Comparison of ENCODE assay signal across 8 mouse cellular contexts in the genomic region with DNA sequence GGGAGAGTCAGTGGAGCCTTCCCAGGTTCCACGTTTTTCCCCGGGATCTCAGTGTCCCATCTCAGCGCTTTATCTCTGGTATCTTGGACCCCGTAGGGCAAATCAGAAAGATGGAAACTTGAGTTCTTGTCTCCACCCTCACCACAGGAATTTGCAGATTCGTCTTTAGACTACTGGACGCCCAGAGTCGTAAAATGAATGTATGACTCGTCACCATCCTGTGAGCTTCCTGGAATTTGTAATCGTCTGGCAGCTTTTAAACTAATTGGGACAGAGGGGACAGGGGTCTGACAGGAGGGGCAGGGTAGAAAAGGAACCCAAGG. TPM values are rescaled to one million over a fixed set of nuclear protein-coding genes. Genes with fewer than 3 reads are reported as not detected.
DNase-seq lines count a peak whose midpoint lies in the region; ATAC-seq and TF ChIP-seq lines count a peak whose summit lies in the region.

No protein-coding gene starts in this region.

- intact Hi-C loops in heart, adult 2 months (cut with DNase I) = no loop called here

- peak overlapping the region; percentile 84 for H3K4me3 ChIP-seq in heart, embryonic 11.5 days (ENCODE audit: low read depth, low read length)
- no peak overlapping the region for H3K4me3 ChIP-seq in heart, adult 2 months
- peak overlapping the region; percentile 91 for H3K4me3 ChIP-seq in G1E (ENCODE audit: low read depth, low read length)
- H3K4me3 ChIP-seq in forebrain, embryonic 16.5 days (replicated peaks; ENCODE audit: low read length) = peak overlapping the region; percentile 95
- H3K4me3 ChIP-seq in midbrain, embryonic 10.5 days = peak overlapping the region; percentile 98

- peaks cover 25% of the 10 kb centered on the region for H3K4me1 ChIP-seq in heart, embryonic 11.5 days (ENCODE audit: control insufficient read depth, insufficient read depth, low read length)
- peaks cover 7% of the 10 kb centered on the region for H3K4me1 ChIP-seq in heart, adult 2 months (ENCODE audit: control insufficient read depth, insufficient read depth, low read length)
- H3K4me1 ChIP-seq in G1E (ENCODE audit: insufficient read depth, low read depth, low read length) = peaks cover 65% of the 10 kb centered on the region
- peaks cover 31% of the 10 kb centered on the region for H3K4me1 ChIP-seq in forebrain, embryonic 16.5 days (replicated peaks; ENCODE audit: control insufficient read depth, insufficient read depth, low read length)
- H3K4me1 ChIP-seq in midbrain, embryonic 10.5 days = peaks cover 51% of the 10 kb centered on the region

- H3K27me3 ChIP-seq in heart, embryonic 11.5 days (ENCODE audit: control insufficient read depth, insufficient read depth, low read length) = no peaks in the 10 kb centered on the region
- H3K27me3 ChIP-seq in heart, adult 2 months (ENCODE audit: control insufficient read depth, insufficient read depth, low read length) = no peaks in the 10 kb centered on the region
- no peaks in the 10 kb centered on the region for H3K27me3 ChIP-seq in G1E (ENCODE audit: insufficient read depth, low read length)
- 0 out of 2 replicates have a peak, but pooled peaks cover 2% of the 10 kb centered on the region for H3K27me3 ChIP-seq in forebrain, embryonic 16.5 days (replicated peaks; ENCODE audit: control insufficient read depth, insufficient read depth, low read length)
- no peaks in the 10 kb centered on the region for H3K27me3 ChIP-seq in midbrain, embryonic 10.5 days (ENCODE audit: low read depth, poor library complexity, severe bottlenecking)

- peak overlapping the region; percentile 70; the same call in 1 of the 2 replicates for H3K27ac ChIP-seq in heart, embryonic 11.5 days (ENCODE audit: low read depth, low read length)
- H3K27ac ChIP-seq in heart, adult 2 months = no peak overlapping the region
- H3K27ac ChIP-seq in forebrain, embryonic 16.5 days (ENCODE audit: low read length) = no peak overlapping the region
- peak overlapping the region; percentile 99 for H3K27ac ChIP-seq in midbrain, embryonic 10.5 days (replicated peaks)

- peaks cover 7% of the 10 kb centered on the region for H3K36me3 ChIP-seq in heart, embryonic 11.5 days (ENCODE audit: control insufficient read depth, insufficient read depth, low read length)
- H3K36me3 ChIP-seq in heart, adult 2 months (ENCODE audit: control insufficient read depth, insufficient read depth, low read length) = no peaks in the 10 kb centered on the region
- peaks cover 58% of the 10 kb centered on the region for H3K36me3 ChIP-seq in G1E (replicated peaks)
- no peaks in the 10 kb centered on the region for H3K36me3 ChIP-seq in forebrain, embryonic 16.5 days (ENCODE audit: control insufficient read depth, insufficient read depth)
- H3K36me3 ChIP-seq in midbrain, embryonic 10.5 days = peaks cover 36% of the 10 kb centered on the region

- under 1% methylated on average over 9 of the region's 9 CpGs for WGBS in heart, embryonic 11.5 days (ENCODE audit: insufficient replicate concordance)
- under 1% methylated on average over 9 of the region's 9 CpGs for WGBS in heart, adult 2 months
- 0% methylated on average over 9 of the region's 9 CpGs for WGBS in forebrain, embryonic 16.5 days
- WGBS in midbrain, embryonic 10.5 days = 0% methylated on average over 9 of the region's 9 CpGs

- H3K4me2 ChIP-seq in heart, embryonic 11.5 days = peak overlapping the region; percentile 67
- peak overlapping the region; percentile 84 for H3K4me2 ChIP-seq in forebrain, embryonic 16.5 days (ENCODE audit: low read length)

- no peak for DNase-seq in heart, adult 2 months
- DNase-seq in G1E (ENCODE audit: low spot score) = peak; percentile 53
- DNase-seq in midbrain, embryonic 10.5 days (ENCODE audit: low spot score) = peak; percentile 40
- no peak for DNase-seq in frontal cortex, postnatal 10 days (ENCODE audit: low spot score in 2 of 2)
- DNase-seq in lung, postnatal 10 days = no peak
- DNase-seq in ovary, postnatal 36 days (ENCODE audit: low spot score) = no peak

- peak overlapping the region; percentile 84 for H3K9ac ChIP-seq in heart, embryonic 11.5 days (ENCODE audit: low read depth, low read length)
- no peak overlapping the region for H3K9ac ChIP-seq in heart, adult 2 months (ENCODE audit: low read depth, low read length)
- peak overlapping the region; percentile 45 for H3K9ac ChIP-seq in forebrain, embryonic 16.5 days (replicated peaks; ENCODE audit: low read depth, low read length)

- H3K9me3 ChIP-seq in heart, embryonic 11.5 days (replicated peaks; ENCODE audit: control insufficient read depth, low read length) = no peaks in the 10 kb centered on the region
- H3K9me3 ChIP-seq in G1E (replicated peaks) = no peaks in the 10 kb centered on the region
- no peaks in the 10 kb centered on the region for H3K9me3 ChIP-seq in forebrain, embryonic 16.5 days (ENCODE audit: control insufficient read depth, low read length)
- H3K9me3 ChIP-seq in midbrain, embryonic 10.5 days (replicated peaks) = no peaks in the 10 kb centered on the region

- TF ChIP-seq CTCF in heart, adult 2 months (IDR thresholded peaks at IDR 0.05) = no peak
- TF ChIP-seq CTCF in G1E (IDR thresholded peaks at IDR 0.05; ENCODE audit: low read depth, low read length) = no peak

- 0 out of 2 replicates have a peak, but pooled peaks have one; percentile 0 for ATAC-seq in heart, embryonic 11.5 days (replicated peaks; ENCODE audit: insufficient number of reproducible peaks, low FRiP score, low TSS enrichment)
- no peak for ATAC-seq in G1E (ENCODE audit: extremely low read depth, insufficient number of reproducible peaks, low FRiP score, poor library complexity, severe bottlenecking)
- no peak for ATAC-seq in forebrain, embryonic 16.5 days

- no peaks in the 10 kb centered on the region for H3K79me2 ChIP-seq in heart, adult 2 months (replicated peaks; ENCODE audit: control insufficient read depth, insufficient read depth, low read length)

- no peak for TF ChIP-seq POLR2A in heart, adult 2 months (IDR thresholded peaks at IDR 0.05; ENCODE audit: insufficient read depth, low read depth, low read length)

- TF ChIP-seq EP300 in heart, adult 2 months (IDR thresholded peaks at IDR 0.05; ENCODE audit: insufficient read depth, low read depth, low read length) = no peak

RNA-seq across cellular contexts. Expression of a gene that starts 0.6 kb away (rescaled TPM):
- polyA plus RNA-seq in heart, embryonic 11.5 days (2014; fragmentation: Nextera tagmentation; extraction: Ambion mirVana) = 211 and 229 TPM in 2 replicates
- total RNA-seq in heart, adult 2 months (2021) = 1 to 10 TPM; 1.8 to 2.1 TPM
- polyA plus RNA-seq in heart, adult 2 months (2012; rRNA removed) = 0.82 and 1.7 TPM in 2 replicates
- total RNA-seq in G1E (2014; fragmentation: Nextera tagmentation) = 330 and 343 TPM in 2 replicates
- total RNA-seq in G1E (2017) = 304 and 352 TPM in 2 replicates
- 504 and 622 TPM in 2 replicates for polyA plus RNA-seq in G1E (2012)
- 138 and 169 TPM in 2 replicates for polyA plus RNA-seq in forebrain, embryonic 16.5 days (2015; fragmentation: Nextera tagmentation; extraction: Ambion mirVana)
- 732 and 813 TPM in 2 replicates for polyA plus RNA-seq in midbrain, embryonic 10.5 days (2016; fragmentation: Nextera tagmentation; extraction: Ambion mirVana)

RNA-seq across cellular contexts. Expression of a gene that starts 25.8 kb away (rescaled TPM):
- 0.66 TPM in 2 replicates for polyA plus RNA-seq in heart, embryonic 11.5 days (2014; fragmentation: Nextera tagmentation; extraction: Ambion mirVana)
- 1 to 10 TPM; 3.3 to 4.0 TPM for total RNA-seq in heart, adult 2 months (2021)
- 5.6 and 7.4 TPM in 2 replicates for polyA plus RNA-seq in heart, adult 2 months (2012; rRNA removed)
- total RNA-seq in G1E (2014; fragmentation: Nextera tagmentation) = 1.2 TPM in 1 of 2 replicates, not detected in the other
- 0.12 TPM in 1 of 2 replicates, not detected in the other for total RNA-seq in G1E (2017)
- not detected in 2 replicates for polyA plus RNA-seq in G1E (2012)
- 2.1 TPM in 2 replicates for polyA plus RNA-seq in forebrain, embryonic 16.5 days (2015; fragmentation: Nextera tagmentation; extraction: Ambion mirVana)
- 0.39 and 0.49 TPM in 2 replicates for polyA plus RNA-seq in midbrain, embryonic 10.5 days (2016; fragmentation: Nextera tagmentation; extraction: Ambion mirVana)

RNA-seq across cellular contexts. Expression of a gene that starts 56.4 kb away (rescaled TPM):
- 12.2 and 15.3 TPM in 2 replicates for polyA plus RNA-seq in heart, embryonic 11.5 days (2014; fragmentation: Nextera tagmentation; extraction: Ambion mirVana)
- total RNA-seq in heart, adult 2 months (2021) = 10 to 100 TPM in 1 of 2 experiments, 1 to 10 TPM in 1; 7.8 to 13.5 TPM
- polyA plus RNA-seq in heart, adult 2 months (2012; rRNA removed) = 8.8 and 15.1 TPM in 2 replicates
- total RNA-seq in G1E (2014; fragmentation: Nextera tagmentation) (16.0 and 18.9 TPM in 2 replicates), G1E (2017) (7.0 and 7.5 TPM in 2 replicates)
- polyA plus RNA-seq in G1E (2012) = 17.4 and 19.2 TPM in 2 replicates
- polyA plus RNA-seq in forebrain, embryonic 16.5 days (2015; fragmentation: Nextera tagmentation; extraction: Ambion mirVana) = 19.1 and 20.1 TPM in 2 replicates
- polyA plus RNA-seq in midbrain, embryonic 10.5 days (2016; fragmentation: Nextera tagmentation; extraction: Ambion mirVana) = 13.6 and 16.1 TPM in 2 replicates

Comparison
In these comparisons a context has a peak if more than half of its experiments do, and no peak if none do; other contexts are left out.
1. H3K27ac ChIP-seq: peak in heart, embryonic 11.5 days (single experiment) and midbrain, embryonic 10.5 days (single experiment); none in heart, adult 2 months (single experiment) and forebrain, embryonic 16.5 days (single experiment).
2. RNA of a gene that starts 0.6 kb away (polyA plus RNA-seq): 732 to 813 TPM in midbrain, embryonic 10.5 days, 504 to 622 TPM in G1E, 211 to 229 TPM in heart, embryonic 11.5 days and 138 to 169 TPM in forebrain, embryonic 16.5 days; 0.82 to 1.7 TPM in heart, adult 2 months; every median in the first group is over 10 times any median in the second.
3. DNase-seq: peak in G1E (single experiment) and midbrain, embryonic 10.5 days (single experiment); none in heart, adult 2 months (0 of 2), frontal cortex, postnatal 10 days (0 of 2), lung, postnatal 10 days (single experiment) and ovary, postnatal 36 days (single experiment).